Mouse (Mus musculus) megakaryocyte, embryonic 14.5 days (primary cell): Measurements from ENCODE around the gene Yars.

Experiments used
- FLI1 ChIP-seq: IDR thresholded peaks from 2 replicates; pipeline ENCODE4 v1.6.1; 2012; ENCODE audit warnings: low read length, inconsistent platforms, mixed read lengths
- GATA1 ChIP-seq: IDR thresholded peaks from 3 replicates; pipeline ENCODE4 v1.6.1; 2012; ENCODE audit warnings: mixed read lengths, low read length, inconsistent platforms, borderline replicate concordance

DNA sequence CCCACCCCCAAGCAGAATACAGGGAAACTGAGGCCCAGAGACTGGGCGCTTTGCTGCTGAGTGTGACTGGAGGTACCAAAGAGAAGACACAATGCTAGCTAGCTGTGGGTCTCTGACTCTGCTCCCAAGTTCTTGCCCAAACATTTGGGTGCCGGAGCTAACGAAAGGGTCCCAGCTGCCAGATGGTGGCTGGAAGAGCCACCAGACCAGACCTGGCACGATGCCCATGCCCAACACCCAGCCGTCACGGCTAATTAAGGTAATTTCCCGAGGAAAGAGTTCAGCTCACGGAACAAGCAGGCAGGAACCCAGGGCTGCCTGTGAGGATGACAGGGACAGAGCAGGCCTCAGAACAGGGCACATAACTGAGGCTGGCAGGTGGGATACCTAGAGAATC lies 38.4 kb downstream of the Yars start:
- TF ChIP-seq GATA1 (no peak), FLI1 (no peak)
